Mouse (Mus musculus) liver, adult 2 months (tissue): ENCODE results near the gene Slc26a8. TPM values are rescaled to one million over a fixed set of nuclear protein-coding genes. Genes with fewer than 3 reads are reported as not detected.
A peak's percentile ranks its signal among the peaks of the same experiment; 100 is the strongest.

Source experiments
- DNase-seq: peaks from one replicate; pipeline ENCODE4 v3.0.0-alpha.2; 2011; ENCODE audit warnings: low read depth, low spot score; ENCODE audit errors: extremely low read depth
- H3K27ac ChIP-seq: fragments of 200-500 bp; replicated peaks from 2 replicates; pipeline ENCODE4 v1.5.1; 2012; ENCODE audit warnings: low read depth, mild to moderate bottlenecking, control low read depth, inconsistent platforms, low read length; ENCODE audit not compliant: insufficient read depth
- H3K27me3 ChIP-seq: fragments of 200-500 bp; 2 replicates; pipeline ENCODE4 v1.6.1; 2012; ENCODE audit warnings: mild to moderate bottlenecking, moderate library complexity, low read length, inconsistent platforms; ENCODE audit not compliant: control insufficient read depth, insufficient read depth
- H3K36me3 ChIP-seq: fragments of 200-500 bp; 2 replicates; pipeline ENCODE4 v1.6.1; 2012; ENCODE audit warnings: low read length, inconsistent platforms; ENCODE audit not compliant: control insufficient read depth, insufficient read depth
- H3K4me1 ChIP-seq: fragments of 200-500 bp; 2 replicates; pipeline ENCODE4 v1.6.1; 2011; ENCODE audit warnings: low read length; ENCODE audit not compliant: control insufficient read depth, insufficient read depth
- H3K4me3 ChIP-seq: fragments of 200-500 bp; 2 replicates; pipeline ENCODE4 v1.5.1; 2011; ENCODE audit warnings: low read depth, mild to moderate bottlenecking, control low read depth, low read length, moderate library complexity; ENCODE audit not compliant: insufficient read depth
- H3K79me2 ChIP-seq: fragments of 200-500 bp; 2 replicates; pipeline ENCODE4 v1.6.1; 2012; ENCODE audit warnings: inconsistent platforms, mild to moderate bottlenecking, low read length, moderate library complexity; ENCODE audit not compliant: control insufficient read depth, insufficient read depth
- H3K9ac ChIP-seq: fragments of 200-500 bp; 2 replicates; pipeline ENCODE4 v1.6.1; 2012; ENCODE audit warnings: low read depth, mild to moderate bottlenecking, control low read depth, inconsistent platforms, low read length
- CTCF ChIP-seq: fragments of 200-500 bp; IDR thresholded peaks from 2 replicates; pipeline ENCODE4 v1.5.1; 2011; ENCODE audit warnings: low read depth, low read length, control low read depth
- POLR2A ChIP-seq: fragments of 200-500 bp; IDR thresholded peaks from 2 replicates; pipeline ENCODE4 v1.6.1; 2011; ENCODE audit warnings: low read length, control low read depth; ENCODE audit not compliant: insufficient read depth; ENCODE audit errors: extremely low read depth
- WGBS: fragments of 180-500 bp; shearing (Covaris S2); methylation state at CpG from one replicate; pipeline ENCODE4 v1.1.7; 2018; 5-methylcytosine and 5-hydroxymethylcytosine counted together
- polyA plus RNA-seq: library from polyadenylated mRNA; depleted of rRNA; stranded (reverse); fragments of >200 nt; gene quantifications from 2 replicates; pipeline ENCODE4 v1.2.3, GENCODE M21; 2012
- total RNA-seq: library from RNA; depleted of rRNA; stranded (reverse); fragments of >200 nt; gene quantifications from 2 replicates; pipeline ENCODE4 v1.2.3, GENCODE M21; 2014

Gene Slc26a8
- total and polyA plus RNA-seq, 2 experiments: 0.11 TPM; not detected in 1

DNA sequence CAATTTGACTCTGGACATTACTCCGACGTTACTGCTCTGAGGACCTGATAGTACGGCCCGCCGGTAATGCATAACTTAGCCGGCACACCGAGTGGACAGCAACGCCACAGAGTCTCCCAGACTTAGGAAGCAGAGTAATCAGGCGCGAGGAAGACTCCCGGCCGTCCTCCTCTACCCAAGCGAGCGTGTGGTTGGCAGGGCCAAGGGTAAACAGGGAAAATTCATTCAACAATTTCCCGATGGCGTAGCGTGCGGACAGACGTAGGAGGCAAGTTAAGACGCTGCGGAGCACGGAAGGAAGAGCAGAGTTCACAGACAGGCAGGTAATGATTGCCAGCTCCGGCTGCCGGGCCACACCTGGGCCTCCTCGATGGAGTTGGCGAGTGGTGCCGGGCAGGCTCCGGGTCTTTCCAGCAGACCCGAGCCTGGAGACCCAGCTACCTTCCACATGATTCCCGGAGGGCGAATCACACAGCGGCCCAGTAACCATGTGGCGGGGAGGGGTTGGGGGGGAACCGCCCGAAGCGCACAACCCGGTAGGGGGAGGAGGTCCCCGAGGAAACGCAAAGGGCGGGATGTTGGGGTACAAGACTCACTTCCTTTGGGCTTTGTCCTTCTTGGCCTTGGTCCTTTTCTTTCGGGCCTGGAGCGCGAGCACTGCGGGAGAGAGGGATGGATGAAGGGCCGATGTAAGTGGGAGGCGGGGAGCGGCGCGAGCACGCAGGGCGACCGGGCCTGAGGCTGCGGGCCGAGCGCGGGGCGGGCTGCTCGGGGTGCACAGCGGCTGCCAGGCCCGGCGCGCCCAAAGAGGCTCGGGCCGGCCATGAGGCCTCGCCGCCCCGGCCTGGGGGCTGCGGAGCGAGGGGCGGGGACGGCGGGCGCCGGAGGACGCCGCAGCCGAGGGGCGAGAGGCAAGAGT lies 68.4 kb downstream of the Slc26a8 start:
- Histone ChIP-seq H3K9ac (peak overlapping the region; percentile 91), H3K4me1 (no peaks in the 10 kb centered on the region; the same call in 1 of the 2 replicates), H3K27ac (peak overlapping the region; percentile 42), H3K36me3 (no peaks in the 10 kb centered on the region), H3K79me2 (peaks cover 24% of the 10 kb centered on the region; the same call in 1 of the 2 replicates), H3K27me3 (no peaks in the 10 kb centered on the region), H3K4me3 (peak overlapping the region; percentile 93)
- TF ChIP-seq POLR2A (no peak), CTCF (no peak)
- WGBS: 1% methylated on average over 75 of the region's 78 CpGs
- DNase-seq: peak; percentile 52

DNA sequence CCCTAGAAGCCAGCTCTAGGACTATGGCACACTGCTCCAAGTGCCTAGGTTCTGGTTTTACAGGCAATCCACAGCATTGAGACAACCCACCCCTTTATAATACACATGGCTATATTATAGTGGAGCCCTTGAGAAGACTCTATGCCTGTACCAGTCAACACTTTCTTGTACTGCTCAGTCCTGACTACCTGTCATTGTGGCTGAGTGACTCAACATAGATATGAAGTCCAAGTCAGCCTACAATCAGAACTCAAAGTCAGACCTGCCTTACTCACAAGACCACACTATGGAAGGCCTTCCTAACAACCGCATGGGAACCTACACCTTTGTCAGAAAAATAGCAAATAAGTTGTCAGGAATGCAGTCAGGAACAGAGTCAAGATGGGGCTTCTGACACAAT lies 71.3 kb downstream of the Slc26a8 start:
- 100% methylated on average over 1 of the region's 1 CpGs for WGBS
- DNase-seq: no peak
- H3K79me2 ChIP-seq: peaks cover 34% of the 10 kb centered on the region; the same call in 1 of the 2 replicates
- no peaks in the 10 kb centered on the region for H3K36me3 ChIP-seq
- TF ChIP-seq POLR2A (no peak), CTCF (no peak)
- no peaks in the 10 kb centered on the region; the same call in 1 of the 2 replicates for H3K4me1 ChIP-seq
- no peak overlapping the region for H3K27ac ChIP-seq
- H3K27me3 ChIP-seq: no peaks in the 10 kb centered on the region
- H3K4me3 ChIP-seq: no peak overlapping the region
- no peak overlapping the region for H3K9ac ChIP-seq

GRCm38 (mm10) chr17:28618124-28618523 lies 71.9 kb downstream of the Slc26a8 start:
- no peak for TF ChIP-seq POLR2A
- no peak for DNase-seq
- H3K79me2 ChIP-seq: peaks cover 34% of the 10 kb centered on the region; the same call in 1 of the 2 replicates
- no peaks in the 10 kb centered on the region; the same call in 1 of the 2 replicates for H3K4me1 ChIP-seq
- no peak overlapping the region for H3K4me3 ChIP-seq
- no peaks in the 10 kb centered on the region for H3K27me3 ChIP-seq
- no peak overlapping the region for H3K27ac ChIP-seq
- WGBS: 83% methylated on average over 7 of the region's 7 CpGs
- no peaks in the 10 kb centered on the region for H3K36me3 ChIP-seq
- H3K9ac ChIP-seq: no peak overlapping the region

DNA sequence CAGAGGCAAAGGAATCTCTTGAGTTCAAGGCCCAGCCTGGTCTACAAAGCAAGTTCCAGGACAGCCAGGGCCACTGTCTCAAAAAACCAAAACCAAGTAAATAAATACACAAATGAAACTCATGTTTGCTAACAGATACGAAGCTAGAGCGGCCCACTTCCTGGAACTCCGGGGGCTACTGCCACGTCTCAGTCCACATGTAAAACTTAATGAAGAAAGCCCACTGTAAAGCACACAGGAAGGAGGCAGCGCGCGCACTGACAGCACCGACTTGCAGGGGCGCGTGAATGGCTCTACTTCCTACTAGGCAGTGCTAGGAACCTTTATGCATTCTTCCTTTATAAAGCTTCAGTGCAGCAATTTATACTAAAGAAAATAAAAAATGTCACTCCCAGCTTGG lies 72.4 kb downstream of the Slc26a8 start:
- no peak overlapping the region for H3K9ac ChIP-seq
- no peak overlapping the region for H3K4me3 ChIP-seq
- no peaks in the 10 kb centered on the region for H3K27me3 ChIP-seq
- DNase-seq: no peak
- no peak overlapping the region for H3K27ac ChIP-seq
- H3K79me2 ChIP-seq: peaks cover 34% of the 10 kb centered on the region; the same call in 1 of the 2 replicates
- H3K36me3 ChIP-seq: no peaks in the 10 kb centered on the region
- no peaks in the 10 kb centered on the region; the same call in 1 of the 2 replicates for H3K4me1 ChIP-seq
- TF ChIP-seq POLR2A: no peak
- TF ChIP-seq CTCF: no peak
- 66% methylated on average over 10 of the region's 10 CpGs for WGBS

- Histone ChIP-seq H3K79me2 (peaks cover 24% of the 10 kb centered on the region; the same call in 1 of the 2 replicates), H3K4me3 (no peak overlapping the region), H3K27me3 (no peaks in the 10 kb centered on the region), H3K36me3 (no peaks in the 10 kb centered on the region), H3K27ac (no peak overlapping the region), H3K9ac (no peak overlapping the region), H3K4me1 (no peaks in the 10 kb centered on the region; the same call in 1 of the 2 replicates)
- DNase-seq: no peak
- no peak for TF ChIP-seq POLR2A
- TF ChIP-seq CTCF: no peak
- WGBS: 91% methylated on average over 4 of the region's 4 CpGs
Measured at GRCm38 (mm10) chr17:28615332-28615731, 74.7 kb downstream of the Slc26a8 start.
